Mouse (Mus musculus): ENCODE results near the gene Tspan18.

DNA sequence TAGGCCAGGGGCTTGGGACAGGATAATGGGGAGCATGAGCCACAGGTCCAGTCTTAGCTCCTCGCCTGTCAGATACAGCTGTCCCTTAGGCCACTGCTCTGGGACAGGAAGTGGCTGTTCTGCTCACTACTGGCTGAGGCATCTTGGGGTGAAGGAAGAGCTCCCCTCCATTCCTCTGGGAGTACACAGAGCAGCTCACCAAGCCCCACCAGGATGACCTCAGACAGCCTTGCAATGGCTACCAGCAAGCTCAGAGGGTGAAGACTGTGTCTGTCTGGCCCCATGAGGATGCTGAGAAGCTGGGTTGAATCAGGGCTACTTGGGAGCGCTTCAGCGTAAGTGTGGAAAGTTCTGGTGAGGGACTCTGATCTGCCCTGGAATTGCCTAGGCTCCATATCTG is 132.3 kb downstream of the Tspan18 start:
- TF ChIP-seq CTCF (IDR thresholded peaks at IDR 0.05; ENCODE audit: extremely low read depth, insufficient read length, insufficient replicate concordance, low read depth, low read length) (no peak), POLR2A (IDR thresholded peaks at IDR 0.05; ENCODE audit: low read depth, low read length) (no peak)
